Mouse (Mus musculus) macrophage (primary cell): ENCODE data around the gene Get4. TPM values are rescaled to one million over a fixed set of nuclear protein-coding genes. Genes with fewer than 3 reads are reported as not detected.

ENCODE experiments used
- H3K27ac ChIP-seq: fragments of 350-480 bp; formaldehyde crosslinking; 2 replicates; pipeline ENCODE4 v1.9.0; 2021
- H3K36me3 ChIP-seq: fragments of 350-480 bp; formaldehyde crosslinking; 2 replicates; pipeline ENCODE4 v1.9.0; 2021; ENCODE audit errors: inconsistent target
- H3K4me3 ChIP-seq: fragments of 350-480 bp; formaldehyde crosslinking; 2 replicates; pipeline ENCODE4 v1.9.0; 2021; ENCODE audit errors: inconsistent target
- H3K79me2 ChIP-seq: fragments of 350-480 bp; formaldehyde crosslinking; 2 replicates; pipeline ENCODE4 v1.9.0; 2021; ENCODE audit errors: inconsistent target
- WGBS: methylation state at CpG from one replicate; pipeline ENCODE4 v1.1.7; 2026; ENCODE audit warnings: inconsistent platforms; ENCODE audit not compliant: missing documents; 5-methylcytosine and 5-hydroxymethylcytosine counted together
- polyA plus RNA-seq: library from polyadenylated mRNA; stranded (reverse); fragments of 250-400 nt; gene quantifications from 3 replicates; pipeline ENCODE4 v1.2.4, GENCODE M21; 2018; ENCODE audit warnings: inconsistent platforms

Get4 gene
- polyA plus RNA-seq, 1 experiment from 2014 or later: 20.1 TPM

DNA sequence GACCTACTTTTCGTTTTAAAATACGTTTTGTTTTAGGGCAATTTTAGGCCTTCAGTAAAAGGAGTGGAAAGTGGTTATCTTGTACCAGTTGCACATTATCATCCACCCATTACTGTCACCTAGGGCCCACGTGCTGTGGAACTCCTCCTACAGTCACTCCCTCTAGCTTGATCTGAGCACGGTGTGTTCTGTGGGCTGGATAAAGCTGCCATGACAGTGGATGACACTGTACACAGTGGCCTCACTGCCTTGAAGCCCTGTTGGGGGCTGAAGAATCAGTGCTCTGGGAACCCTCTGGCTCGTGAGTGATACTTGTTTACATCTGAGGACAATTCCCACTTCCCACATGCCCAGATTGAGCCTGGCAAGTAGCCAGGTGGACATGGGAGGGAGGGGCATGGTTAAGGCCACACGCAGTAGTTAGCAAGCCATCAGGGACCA lies 1.2 kb downstream of the Get4 start:
- peaks cover 55% of the 10 kb centered on the region for H3K79me2 ChIP-seq
- WGBS: 4% methylated on average over 5 of the region's 6 CpGs
- peak overlapping the region; percentile 89 for H3K4me3 ChIP-seq
- peaks cover 9% of the 10 kb centered on the region; the same call in 1 of the 2 replicates for H3K36me3 ChIP-seq
- H3K27ac ChIP-seq: peak overlapping the region; percentile 72

- H3K4me3 ChIP-seq: no peak overlapping the region
- no peak overlapping the region for H3K27ac ChIP-seq
- peaks cover 72% of the 10 kb centered on the region for H3K79me2 ChIP-seq
- H3K36me3 ChIP-seq: no peaks in the 10 kb centered on the region
- WGBS: 90% methylated on average over 6 of the region's 6 CpGs
Observed at GRCm38 (mm10) chr5:139254938-139255337, 2.8 kb downstream of the Get4 start.

- Histone ChIP-seq H3K27ac (no peak overlapping the region), H3K36me3 (no peaks in the 10 kb centered on the region; the same call in 1 of the 2 replicates)
- WGBS: 93% methylated on average over 6 of the region's 6 CpGs
Observed at GRCm38 (mm10) chr5:139255777-139256176, 3.7 kb downstream of the Get4 start.

GRCm38 (mm10) chr5:139256211-139256765 lies 4.2 kb downstream of the Get4 start:
- Histone ChIP-seq H3K79me2 (peaks cover 85% of the 10 kb centered on the region), H3K4me3 (no peak overlapping the region), H3K27ac (no peak overlapping the region), H3K36me3 (no peaks in the 10 kb centered on the region; the same call in 1 of the 2 replicates)
- 79% methylated on average over 3 of the region's 3 CpGs for WGBS

More at GRCm38 (mm10) chr5:139255777-139256176, 3.7 kb downstream of the Get4 start:
- no peak overlapping the region for H3K4me3 ChIP-seq
- peaks cover 80% of the 10 kb centered on the region for H3K79me2 ChIP-seq

- Histone ChIP-seq H3K4me3 (no peak overlapping the region), H3K27ac (no peak overlapping the region), H3K79me2 (peaks cover 95% of the 10 kb centered on the region), H3K36me3 (peaks cover 3% of the 10 kb centered on the region; the same call in 1 of the 2 replicates)
- WGBS: 100% methylated on average over 1 of the region's 1 CpGs
Observed at GRCm38 (mm10) chr5:139257265-139257664, 5.1 kb downstream of the Get4 start.

DNA sequence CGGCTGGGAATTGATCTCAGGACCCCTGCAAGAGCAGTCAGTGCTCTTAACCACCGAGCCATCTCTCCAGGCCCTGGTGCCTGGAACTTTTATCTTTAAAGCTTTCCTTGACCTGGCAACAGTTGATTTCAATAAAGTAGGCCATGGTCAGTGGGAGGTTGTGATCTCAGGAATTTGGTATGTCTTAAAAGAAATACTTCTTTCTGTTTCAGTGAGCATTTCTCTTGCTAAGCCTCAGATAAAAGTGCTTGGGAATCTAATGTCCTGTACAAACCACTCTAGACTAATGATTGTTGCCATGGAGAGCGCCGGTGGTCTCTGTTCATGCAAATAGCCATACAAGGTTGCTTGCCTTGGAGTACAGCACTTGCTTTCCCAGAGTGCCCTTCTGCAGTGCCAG lies 5.7 kb downstream of the Get4 start:
- 89% methylated on average over 4 of the region's 4 CpGs for WGBS
- Histone ChIP-seq H3K27ac (no peak overlapping the region), H3K79me2 (peaks cover 97% of the 10 kb centered on the region), H3K4me3 (no peak overlapping the region), H3K36me3 (peaks cover 8% of the 10 kb centered on the region; the same call in 1 of the 2 replicates)

DNA sequence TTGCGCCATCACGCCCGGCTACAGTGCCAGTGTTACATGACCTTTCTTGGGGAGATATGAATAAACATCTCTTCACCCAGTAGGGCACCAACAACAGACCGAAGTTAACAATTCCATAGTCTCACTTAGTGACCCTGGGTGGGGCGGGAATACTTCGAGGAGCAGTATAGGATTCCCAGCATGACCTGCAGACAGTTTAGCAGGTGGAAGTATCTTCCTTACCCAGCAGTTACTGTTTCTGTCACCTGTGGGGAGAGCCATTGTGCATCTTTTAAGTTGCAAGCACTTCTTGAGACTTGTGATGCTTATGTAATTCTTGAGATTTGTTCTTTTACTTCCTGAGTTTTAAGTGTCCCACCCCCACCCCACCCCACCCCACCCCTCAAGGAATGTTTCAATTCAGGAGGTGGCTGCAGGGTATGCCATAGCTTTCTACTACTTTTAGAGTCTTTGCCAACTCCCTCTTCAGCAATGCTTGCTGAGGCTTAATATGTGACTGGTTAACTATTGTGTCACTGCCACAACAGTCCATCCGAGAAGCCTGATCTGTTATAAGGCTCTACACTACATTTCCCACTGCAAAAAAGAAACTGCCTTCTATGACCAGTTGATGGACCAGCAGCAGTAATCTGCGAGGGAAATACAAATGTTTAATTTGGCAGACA lies 6.4 kb downstream of the Get4 start:
- Histone ChIP-seq H3K79me2 (peaks cover 90% of the 10 kb centered on the region), H3K27ac (no peak overlapping the region), H3K4me3 (no peak overlapping the region), H3K36me3 (peaks cover 15% of the 10 kb centered on the region)
- WGBS: 95% methylated on average over 8 of the region's 8 CpGs

GRCm38 (mm10) chr5:139259853-139260252 lies 7.7 kb downstream of the Get4 start:
- peaks cover 28% of the 10 kb centered on the region for H3K36me3 ChIP-seq

DNA sequence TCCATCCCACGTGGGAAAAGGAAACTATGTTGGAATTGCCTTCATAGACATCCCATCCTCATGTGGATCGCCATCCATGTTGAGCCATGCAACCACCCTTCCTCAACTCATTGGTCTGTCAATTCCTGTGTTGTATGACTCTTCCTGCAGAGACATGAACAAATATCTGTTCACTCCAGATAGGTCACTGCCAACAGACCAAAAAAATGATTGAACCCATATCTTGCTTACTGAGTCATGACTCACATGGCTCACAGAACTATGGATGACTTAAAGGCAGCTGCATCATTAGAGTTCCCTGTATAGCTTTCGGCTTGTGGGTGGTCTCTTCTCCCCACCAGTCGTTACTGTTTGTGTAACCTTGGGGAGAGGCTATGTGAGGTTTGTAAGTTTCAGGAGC lies 9.3 kb downstream of the Get4 start:
- no peak overlapping the region for H3K4me3 ChIP-seq
- H3K36me3 ChIP-seq: peaks cover 44% of the 10 kb centered on the region
- peaks cover 61% of the 10 kb centered on the region for H3K79me2 ChIP-seq
- WGBS: 88% methylated on average over 4 of the region's 4 CpGs
- H3K27ac ChIP-seq: no peak overlapping the region

More at GRCm38 (mm10) chr5:139259853-139260252, 7.7 kb downstream of the Get4 start:
- no peak overlapping the region for H3K4me3 ChIP-seq
- peaks cover 77% of the 10 kb centered on the region for H3K79me2 ChIP-seq
- no peak overlapping the region for H3K27ac ChIP-seq
- WGBS: 89% methylated on average over 5 of the region's 5 CpGs

DNA sequence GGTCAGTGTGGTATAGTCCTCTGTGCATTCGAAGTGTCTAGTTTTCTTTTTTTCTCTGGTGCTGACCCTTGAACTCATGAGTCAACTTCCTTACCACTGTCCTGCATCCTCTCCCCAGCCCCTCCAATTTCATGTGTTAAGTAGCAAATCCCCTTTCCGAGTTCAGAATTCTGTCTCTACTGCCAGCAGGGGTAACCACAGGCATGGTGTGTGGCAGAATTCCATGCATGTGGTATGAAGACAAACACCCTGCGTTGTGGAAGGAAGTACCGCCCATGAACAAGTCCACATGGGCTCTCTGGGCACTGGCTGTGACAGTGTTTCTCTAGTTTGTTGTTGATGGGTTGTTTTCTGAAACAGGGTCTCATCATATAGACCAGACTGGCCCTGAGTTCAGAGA lies 15.5 kb downstream of the Get4 start:
- 51% methylated on average over 4 of the region's 4 CpGs for WGBS
- no peak overlapping the region for H3K27ac ChIP-seq
- H3K36me3 ChIP-seq: peaks cover 81% of the 10 kb centered on the region
- H3K4me3 ChIP-seq: no peak overlapping the region
- no peaks in the 10 kb centered on the region for H3K79me2 ChIP-seq

- peaks cover 77% of the 10 kb centered on the region for H3K36me3 ChIP-seq
- H3K4me3 ChIP-seq: no peak overlapping the region
- WGBS: 90% methylated on average over 13 of the region's 16 CpGs
- no peak overlapping the region for H3K27ac ChIP-seq
- no peaks in the 10 kb centered on the region for H3K79me2 ChIP-seq
Observed at GRCm38 (mm10) chr5:139270806-139271521, 18.8 kb downstream of the Get4 start.

DNA sequence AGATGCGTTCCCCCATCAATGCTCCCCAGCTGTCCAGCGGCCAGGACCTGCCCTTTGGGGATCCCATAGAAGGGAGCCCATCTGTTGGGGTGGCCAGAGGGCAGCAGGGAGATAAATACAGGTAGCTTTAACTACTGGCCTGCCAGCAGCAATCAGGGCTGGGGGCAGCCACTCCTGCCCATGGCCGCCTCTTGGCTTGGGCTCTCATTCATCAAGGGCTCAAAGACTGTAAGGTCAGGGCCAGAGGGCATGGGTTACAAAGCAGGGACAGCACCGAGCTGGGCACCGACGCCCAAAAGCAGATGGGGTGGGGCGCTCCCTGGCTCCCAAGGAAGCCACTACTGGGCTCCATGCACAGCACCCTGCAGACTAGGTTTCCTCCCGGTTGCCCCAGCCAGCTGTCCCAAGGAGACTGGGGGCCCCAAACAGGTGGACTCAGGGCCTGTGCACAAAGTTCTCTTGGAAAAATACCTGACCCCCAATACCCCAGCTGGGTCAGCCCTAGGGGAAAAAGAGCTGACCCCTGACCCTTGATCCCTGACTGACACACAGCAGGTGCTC lies 19.9 kb downstream of the Get4 start:
- 92% methylated on average over 8 of the region's 8 CpGs for WGBS
- no peaks in the 10 kb centered on the region for H3K79me2 ChIP-seq
- no peak overlapping the region for H3K4me3 ChIP-seq
- H3K36me3 ChIP-seq: peaks cover 71% of the 10 kb centered on the region
- H3K27ac ChIP-seq: no peak overlapping the region

GRCm38 (mm10) chr5:139277287-139277686 lies 25.2 kb downstream of the Get4 start:
- peaks cover 69% of the 10 kb centered on the region for H3K36me3 ChIP-seq
- H3K4me3 ChIP-seq: no peak overlapping the region
- H3K79me2 ChIP-seq: no peaks in the 10 kb centered on the region; the same call in 1 of the 2 replicates
- 87% methylated on average over 8 of the region's 8 CpGs for WGBS
- no peak overlapping the region for H3K27ac ChIP-seq

DNA sequence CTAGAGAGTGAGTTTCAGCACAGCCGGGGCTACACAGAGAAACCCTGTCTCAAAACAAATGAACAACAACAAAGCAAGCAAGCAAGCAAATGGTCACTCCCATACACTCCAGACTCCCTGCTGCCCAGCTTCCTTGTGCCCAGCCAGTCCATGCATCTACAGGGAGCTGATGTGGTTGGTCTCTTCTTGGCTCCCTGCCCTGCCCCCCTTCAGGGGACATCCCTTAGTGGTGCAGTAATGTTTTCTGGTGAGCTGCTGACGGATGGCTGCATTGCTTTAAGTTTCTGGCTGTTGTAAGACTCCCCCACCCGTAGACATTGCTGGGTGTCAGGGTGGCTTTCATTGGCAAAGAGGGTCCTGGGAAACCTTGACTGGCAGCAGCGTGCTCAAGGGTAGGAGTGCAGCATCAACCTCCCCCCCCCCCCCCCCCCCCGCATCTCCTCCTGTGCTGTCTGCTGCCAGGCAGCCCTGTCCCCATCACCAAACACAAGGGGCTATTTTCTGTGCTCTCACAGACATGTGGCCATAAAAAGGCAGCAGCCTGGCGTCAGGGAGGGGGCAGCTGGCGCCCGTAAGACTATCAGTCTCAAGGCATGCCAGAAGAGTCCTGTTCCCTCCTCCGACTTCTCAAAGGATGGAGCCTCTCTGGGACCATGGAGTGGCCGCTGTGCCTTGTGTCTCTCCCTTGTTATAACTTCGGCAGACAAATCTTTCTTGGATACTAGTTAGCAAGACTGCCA lies 29.4 kb downstream of the Get4 start:
- 75% methylated on average over 10 of the region's 11 CpGs for WGBS
- peaks cover 44% of the 10 kb centered on the region; the same call in 1 of the 2 replicates for H3K36me3 ChIP-seq
- H3K4me3 ChIP-seq: no peak overlapping the region
- peaks cover 19% of the 10 kb centered on the region; the same call in 1 of the 2 replicates for H3K79me2 ChIP-seq
- H3K27ac ChIP-seq: no peak overlapping the region
